Mouse (Mus musculus) bone marrow, adult 2 months (tissue): Measurements from ENCODE around the gene 4930402K13Rik. TPM values are rescaled to one million over a fixed set of nuclear protein-coding genes. Genes with fewer than 3 reads are reported as not detected.

ENCODE experiments used
- H3K27ac ChIP-seq: fragments of 200-500 bp; 2 replicates; pipeline ENCODE4 v1.5.1; 2012; ENCODE audit warnings: low read depth, mild to moderate bottlenecking, control low read depth, inconsistent platforms, low read length; ENCODE audit not compliant: control insufficient read depth, poor library complexity, insufficient read depth
- H3K4me1 ChIP-seq: fragments of 200-500 bp; 2 replicates; pipeline ENCODE4 v1.6.1; 2011; ENCODE audit warnings: low read length; ENCODE audit not compliant: control insufficient read depth, insufficient read depth
- H3K4me3 ChIP-seq: fragments of 200-500 bp; replicated peaks from 2 replicates; pipeline ENCODE3; 2011; ENCODE audit warnings: mild to moderate bottlenecking, low read depth, low read length, control low read depth; ENCODE audit not compliant: control insufficient read depth
- CTCF ChIP-seq: fragments of 200-500 bp; IDR thresholded peaks from 2 replicates; pipeline ENCODE4 v1.5.1; 2011; ENCODE audit warnings: low read length, control low read depth; ENCODE audit not compliant: control insufficient read depth, insufficient read depth
- POLR2A ChIP-seq: fragments of 200-500 bp; IDR thresholded peaks from 2 replicates; pipeline ENCODE4 v1.6.1; 2011; ENCODE audit warnings: low read depth, mild to moderate bottlenecking, control low read depth, low read length, borderline replicate concordance; ENCODE audit not compliant: control insufficient read depth
- WGBS: fragments of 180-500 bp; shearing (Covaris S2); methylation state at CpG from one replicate; pipeline ENCODE4 v1.1.7; 2018; 5-methylcytosine and 5-hydroxymethylcytosine counted together
- polyA plus RNA-seq: library from polyadenylated mRNA; stranded (reverse); fragments of >200 nt; gene quantifications from 2 replicates; pipeline ENCODE4 v1.2.4, GENCODE M21; 2011; ENCODE audit warnings: low replicate concordance; ENCODE audit not compliant: missing spikeins, insufficient read depth, insufficient read length

The 4930402K13Rik gene
- polyA plus RNA-seq, 1 experiment, result not detected

DNA sequence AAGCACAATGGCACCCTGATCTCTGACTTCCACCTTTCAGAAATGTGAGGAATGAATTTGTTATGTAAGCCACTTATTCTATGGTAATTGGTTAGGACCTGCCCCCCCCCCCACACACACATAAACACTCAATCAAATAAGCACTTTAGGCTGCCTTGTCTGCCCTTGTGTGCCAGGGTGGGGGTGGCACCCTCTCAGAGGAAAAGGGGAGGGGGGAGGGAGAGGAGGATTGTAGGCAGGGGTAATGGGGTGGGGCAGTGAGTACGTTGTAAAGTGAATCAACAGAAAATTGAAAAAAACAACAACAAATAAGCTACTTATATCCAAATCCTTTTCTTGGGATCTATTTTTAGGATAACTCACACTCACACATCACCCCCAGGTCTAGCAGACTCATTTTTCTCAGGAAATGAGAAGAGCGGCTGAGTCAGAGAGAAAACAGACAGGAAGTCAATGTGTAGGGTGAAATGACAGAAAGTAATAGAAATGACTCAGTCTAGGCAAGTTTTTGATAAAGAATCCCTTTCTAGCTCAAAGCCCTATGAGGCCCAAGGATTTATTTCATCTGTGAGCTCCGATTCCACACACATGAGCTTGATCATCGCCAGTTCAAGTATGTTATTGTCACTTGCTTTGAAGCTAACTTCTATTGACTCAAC, 35.1 kb downstream of the 4930402K13Rik start:
- WGBS, result 66% methylated on average over 4 of the region's 4 CpGs
- TF ChIP-seq CTCF (no peak), POLR2A (no peak)

DNA sequence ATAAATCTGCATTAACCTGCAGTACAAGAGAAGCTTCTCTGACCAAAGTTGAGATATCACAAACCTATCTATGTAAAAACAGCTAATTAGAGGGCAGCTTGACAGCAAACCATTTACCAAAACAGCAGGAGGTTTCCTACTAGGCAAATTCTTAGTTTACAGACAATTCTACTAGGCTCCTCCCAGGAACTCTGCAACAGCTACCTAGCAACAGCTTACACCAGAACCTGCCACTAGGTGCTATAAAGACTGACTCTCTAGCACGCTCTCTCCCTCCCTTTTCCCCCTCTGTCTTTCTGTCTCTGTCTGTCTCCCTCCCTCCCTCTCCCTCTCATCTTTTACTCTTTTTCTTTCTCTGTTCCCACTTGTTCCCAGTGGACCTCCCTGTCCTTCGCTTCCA, 38.3 kb downstream of the 4930402K13Rik start:
- H3K4me1 ChIP-seq, result no peaks in the 10 kb centered on the region
- H3K4me3 ChIP-seq, result no peak overlapping the region
- no peak overlapping the region for H3K27ac ChIP-seq
- TF ChIP-seq POLR2A (no peak), CTCF (no peak)
- WGBS, result 61% methylated on average over 2 of the region's 2 CpGs

More for the DNA sequence above, 35.1 kb downstream of the 4930402K13Rik start:
- no peak overlapping the region for H3K4me3 ChIP-seq
- no peaks in the 10 kb centered on the region for H3K4me1 ChIP-seq
- no peak overlapping the region for H3K27ac ChIP-seq

Other genes with a start within 250 kb of the 4930402K13Rik start
- gene Gm5751, start 230.3 kb upstream of the 4930402K13Rik start, polyA plus RNA-seq, result not detected in 2 replicates
- 0.57 and 0.63 TPM in 2 replicates for gene B630019K06Rik, start 212.2 kb upstream of the 4930402K13Rik start, polyA plus RNA-seq
- gene Fthl17b, start 141.6 kb upstream of the 4930402K13Rik start, polyA plus RNA-seq, result not detected in 2 replicates
- gene Fthl17c, start 128.0 kb upstream of the 4930402K13Rik start, polyA plus RNA-seq, result not detected in 2 replicates
- gene Fthl17d, start 117.8 kb upstream of the 4930402K13Rik start, polyA plus RNA-seq, result not detected in 2 replicates
- not detected in 2 replicates for gene Fthl17e, start 71.1 kb upstream of the 4930402K13Rik start, polyA plus RNA-seq
- not detected in 2 replicates for gene Fthl17f, start 41.5 kb upstream of the 4930402K13Rik start, polyA plus RNA-seq
- 0.87 TPM in 1 of 2 replicates, not detected in the other for gene Lancl3, start 95.3 kb downstream of the 4930402K13Rik start, polyA plus RNA-seq
- 2.9 TPM in 1 of 2 replicates, not detected in the other for gene Gm14862, start 152.3 kb downstream of the 4930402K13Rik start, polyA plus RNA-seq
- 6.5 TPM in 2 replicates for gene Xk, start 168.2 kb downstream of the 4930402K13Rik start, polyA plus RNA-seq
- gene H2al1m, start 179.2 kb downstream of the 4930402K13Rik start, polyA plus RNA-seq, result 3.2 TPM in 1 of 2 replicates, not detected in the other
- gene H2al1k, start 246.1 kb downstream of the 4930402K13Rik start, polyA plus RNA-seq, result not detected in 2 replicates